Mouse (Mus musculus) forebrain, embryonic 10.5 days (tissue): ENCODE data around the gene Gm20767. TPM values are rescaled to one million over a fixed set of nuclear protein-coding genes. Genes with fewer than 3 reads are reported as not detected.
A peak's percentile ranks its signal among the peaks of the same experiment; 100 is the strongest.
"Not testable (repeated sequence)": the region's sequence is repeated elsewhere in the genome, so short reads cannot be mapped to it uniquely, and the experiment has no call there.

Experiments
- DNase-seq: peaks from one replicate; pipeline ENCODE4 v3.0.0-alpha.2; 2017; ENCODE audit warnings: low spot score; ENCODE audit errors: extremely low spot score
- H3K27ac ChIP-seq: fragments of 300-500 bp; sonication (generic); 2 replicates; pipeline ENCODE4 v1.5.1; 2016; ENCODE audit warnings: mild to moderate bottlenecking
- H3K27me3 ChIP-seq: fragments of 300-500 bp; sonication (generic); 2 replicates; pipeline ENCODE4 v1.6.1; 2016; ENCODE audit warnings: mild to moderate bottlenecking; ENCODE audit not compliant: poor library complexity, severe bottlenecking
- H3K36me3 ChIP-seq: fragments of 300-500 bp; sonication (generic); replicated peaks from 2 replicates; pipeline ENCODE4 v1.6.1; 2016; ENCODE audit warnings: mild to moderate bottlenecking, moderate library complexity
- H3K4me1 ChIP-seq: fragments of 300-500 bp; sonication (generic); 2 replicates; pipeline ENCODE4 v1.6.1; 2016
- H3K4me3 ChIP-seq: fragments of 300-500 bp; sonication (generic); 2 replicates; pipeline ENCODE4 v1.5.1; 2016; ENCODE audit warnings: mild to moderate bottlenecking, moderate library complexity
- H3K9me3 ChIP-seq: fragments of 300-500 bp; sonication (generic); 2 replicates; pipeline ENCODE4 v1.6.1; 2016; ENCODE audit warnings: mild to moderate bottlenecking, moderate library complexity
- WGBS: fragments of 180-500 bp; shearing (Covaris S2); methylation state at CpG from one replicate; pipeline ENCODE4 v1.1.7; 2016; 5-methylcytosine and 5-hydroxymethylcytosine counted together
- polyA plus RNA-seq: library from polyadenylated mRNA; unstranded; fragments of >200 nt; fragmentation: Nextera tagmentation; extraction: Ambion mirVana; gene quantifications from 2 replicates; pipeline ENCODE4 v1.2.1, GENCODE M21; 2016

The Gm20767 gene
- polyA plus RNA-seq: not detected in 2 replicates

- not testable (repeated sequence) for H3K36me3 ChIP-seq, H3K27ac ChIP-seq
These were observed at the start of gene Gm20767 for GRCm38 (mm10) chr13:120139946-120140345. Gene Gm20767 (plus strand): TSS chr13:120140246.

GRCm38 (mm10) chr13:120092950-120093349, 47.1 kb upstream of the Gm20767 start:
- not testable (repeated sequence) for H3K4me1 ChIP-seq, H3K4me3 ChIP-seq, DNase-seq, H3K27me3 ChIP-seq, H3K27ac ChIP-seq, H3K9me3 ChIP-seq, H3K36me3 ChIP-seq
- WGBS: no CpG with 5 or more reads among the region's 13 CpGs

More at GRCm38 (mm10) chr13:120139946-120140345, at the start of gene Gm20767:
- H3K4me1 ChIP-seq, H3K27me3 ChIP-seq, DNase-seq, H3K4me3 ChIP-seq, H3K9me3 ChIP-seq: not testable (repeated sequence)
- WGBS: 92% methylated on average over 2 of the region's 5 CpGs

GRCm38 (mm10) chr13:120096241-120096937, 43.7 kb upstream of the Gm20767 start:
- H3K27ac ChIP-seq, H3K4me1 ChIP-seq, H3K36me3 ChIP-seq, H3K9me3 ChIP-seq, DNase-seq: not testable (repeated sequence)
- peak overlapping the region; percentile 20; the same call in 1 of the 2 replicates for H3K4me3 ChIP-seq
- peaks cover 11% of the 10 kb centered on the region for H3K27me3 ChIP-seq
- WGBS: under 1% methylated on average over 27 of the region's 38 CpGs

DNA sequence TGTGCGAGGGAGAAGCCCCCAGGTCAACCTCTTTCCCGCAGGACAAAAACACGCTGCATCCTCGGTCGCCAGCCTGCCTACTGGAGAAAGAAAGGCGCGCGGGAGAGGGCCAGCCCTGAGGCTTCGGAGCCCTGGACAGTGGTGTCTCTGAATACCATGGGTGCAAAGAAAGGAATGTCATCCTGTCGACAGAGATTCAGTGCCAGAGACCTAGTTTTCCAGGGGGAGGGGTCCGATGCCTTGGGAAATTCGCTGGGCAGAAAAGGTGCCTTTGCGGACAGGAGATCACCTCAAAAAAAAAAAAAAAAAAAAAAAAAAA, 43.1 kb upstream of the Gm20767 start:
- not testable (repeated sequence) for H3K36me3 ChIP-seq, H3K27ac ChIP-seq, H3K4me1 ChIP-seq, H3K4me3 ChIP-seq, H3K9me3 ChIP-seq, DNase-seq
- 2% methylated on average over 9 of the region's 13 CpGs for WGBS
- H3K27me3 ChIP-seq: peaks cover 16% of the 10 kb centered on the region

DNA sequence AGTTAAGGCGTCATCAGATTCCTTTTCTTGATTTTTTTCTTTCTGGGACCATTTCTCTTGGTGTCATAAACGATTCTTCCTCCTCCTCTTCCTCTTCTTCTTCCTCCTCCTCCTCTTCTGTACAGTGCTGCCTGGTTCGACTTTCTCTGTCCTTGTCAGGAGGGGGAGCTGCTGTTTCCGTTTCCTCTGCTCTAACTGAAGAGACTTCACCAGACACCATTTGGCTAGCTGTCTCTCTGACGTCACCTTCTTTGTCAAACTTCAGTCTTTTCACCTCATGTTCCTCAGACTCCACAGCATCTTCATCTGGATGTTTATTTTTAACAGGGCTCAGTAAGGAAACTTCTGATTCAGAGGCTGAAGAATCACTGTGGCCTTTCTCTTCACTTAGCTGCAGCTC, 40.7 kb upstream of the Gm20767 start:
- H3K36me3 ChIP-seq, H3K9me3 ChIP-seq, DNase-seq, H3K27ac ChIP-seq, H3K4me1 ChIP-seq, H3K4me3 ChIP-seq: not testable (repeated sequence)
- peaks cover 16% of the 10 kb centered on the region for H3K27me3 ChIP-seq
- no CpG with 5 or more reads among the region's 5 CpGs for WGBS

- not testable (repeated sequence) for DNase-seq, H3K36me3 ChIP-seq, H3K27me3 ChIP-seq, H3K27ac ChIP-seq, H3K4me1 ChIP-seq, H3K9me3 ChIP-seq, H3K4me3 ChIP-seq
- no CpG with 5 or more reads among the region's 5 CpGs for WGBS
These were observed 33.5 kb upstream of the Gm20767 start for GRCm38 (mm10) chr13:120106504-120106903.

- not testable (repeated sequence) for H3K9me3 ChIP-seq, H3K4me1 ChIP-seq, H3K36me3 ChIP-seq, H3K27me3 ChIP-seq, DNase-seq, H3K27ac ChIP-seq, H3K4me3 ChIP-seq
- WGBS: 79% methylated on average over 2 of the region's 2 CpGs
These were observed 33.0 kb upstream of the Gm20767 start for GRCm38 (mm10) chr13:120107000-120107399.

DNA sequence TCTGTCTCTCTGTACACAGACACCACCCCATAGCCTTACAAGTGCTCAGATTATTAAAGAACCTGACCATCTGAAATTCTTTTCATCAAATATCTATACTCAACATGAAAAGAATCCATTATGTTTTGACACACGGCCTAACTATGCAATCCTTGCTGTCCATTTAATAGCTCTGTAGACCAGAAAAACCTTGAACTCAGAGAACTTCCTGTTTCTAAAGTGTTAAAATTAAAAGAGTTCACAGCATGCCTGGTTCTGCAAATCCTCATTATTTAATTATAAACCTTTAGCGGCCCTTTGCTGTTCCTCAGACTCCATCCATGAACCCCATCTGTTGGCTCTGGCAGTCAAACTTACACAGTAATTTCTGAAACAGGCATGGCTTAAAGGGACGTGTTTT, 2.3 kb downstream of the Gm20767 start:
- H3K9me3 ChIP-seq, H3K27ac ChIP-seq, H3K36me3 ChIP-seq, H3K4me3 ChIP-seq, DNase-seq, H3K4me1 ChIP-seq, H3K27me3 ChIP-seq: not testable (repeated sequence)
- 82% methylated on average over 2 of the region's 3 CpGs for WGBS

GRCm38 (mm10) chr13:120149660-120150407, 9.8 kb downstream of the Gm20767 start:
- DNase-seq, H3K27me3 ChIP-seq, H3K9me3 ChIP-seq, H3K36me3 ChIP-seq, H3K4me3 ChIP-seq, H3K4me1 ChIP-seq, H3K27ac ChIP-seq: not testable (repeated sequence)
- 79% methylated on average over 3 of the region's 4 CpGs for WGBS

GRCm38 (mm10) chr13:120150589-120150988, 10.5 kb downstream of the Gm20767 start:
- DNase-seq: not testable (repeated sequence)

GRCm38 (mm10) chr13:120168301-120168700, 28.3 kb downstream of the Gm20767 start:
- DNase-seq, H3K4me3 ChIP-seq, H3K4me1 ChIP-seq, H3K27ac ChIP-seq, H3K27me3 ChIP-seq, H3K36me3 ChIP-seq, H3K9me3 ChIP-seq: not testable (repeated sequence)
- WGBS: 60% methylated on average over 5 of the region's 5 CpGs

More at GRCm38 (mm10) chr13:120150589-120150988, 10.5 kb downstream of the Gm20767 start:
- H3K4me1 ChIP-seq, H3K9me3 ChIP-seq, H3K36me3 ChIP-seq, H3K4me3 ChIP-seq, H3K27ac ChIP-seq, H3K27me3 ChIP-seq: not testable (repeated sequence)
- WGBS: 75% methylated on average over 3 of the region's 3 CpGs

- not testable (repeated sequence) for H3K27me3 ChIP-seq, H3K27ac ChIP-seq, H3K4me1 ChIP-seq, DNase-seq, H3K9me3 ChIP-seq, H3K36me3 ChIP-seq, H3K4me3 ChIP-seq
- WGBS: 73% methylated on average over 4 of the region's 4 CpGs
These were observed 32.1 kb downstream of the Gm20767 start, which contains the start of gene Gm21818 for GRCm38 (mm10) chr13:120172133-120172532. Gene Gm21818 (plus strand): TSS chr13:120172433.

DNA sequence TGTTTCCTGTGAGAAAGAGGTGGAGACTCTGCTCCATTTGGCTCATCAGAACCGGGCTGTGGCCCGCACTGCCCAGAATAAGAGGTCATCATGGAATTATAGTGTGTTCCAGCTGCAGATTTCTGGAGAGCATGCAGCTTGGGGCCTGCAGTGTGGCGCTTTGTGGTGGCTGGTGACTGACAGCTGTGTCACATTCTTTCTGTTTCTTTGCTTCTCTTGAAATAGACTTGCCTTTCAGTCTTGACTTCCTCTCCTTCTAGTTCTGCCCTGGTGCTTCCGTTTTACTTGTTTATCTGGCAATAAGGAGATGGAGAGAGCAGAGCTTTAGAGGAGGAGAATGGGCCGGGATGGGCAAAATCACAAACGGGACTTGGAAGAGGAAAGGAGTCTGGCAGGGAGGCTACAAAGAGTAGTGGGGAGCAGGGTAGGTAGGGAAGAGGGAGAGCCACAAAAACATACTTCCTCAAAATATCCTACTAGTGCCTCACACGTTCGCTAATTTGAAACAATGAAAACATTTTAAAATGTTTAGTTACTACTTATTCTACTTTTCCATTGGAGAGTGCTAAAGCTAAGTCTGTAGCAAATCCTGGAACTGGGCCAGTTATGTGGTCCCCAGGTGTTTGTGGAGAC, 56.3 kb downstream of the Gm20767 start:
- DNase-seq, H3K27ac ChIP-seq, H3K4me1 ChIP-seq, H3K27me3 ChIP-seq, H3K36me3 ChIP-seq, H3K9me3 ChIP-seq, H3K4me3 ChIP-seq: not testable (repeated sequence)
- WGBS: 90% methylated on average over 7 of the region's 8 CpGs
